Mouse (Mus musculus): ENCODE results near the gene Fgf10. TPM values are rescaled to one million over a fixed set of nuclear protein-coding genes. Genes with fewer than 3 reads are reported as not detected.
A peak's percentile ranks its signal among the peaks of the same experiment; 100 is the strongest.

Fgf10 gene
- polyA plus RNA-seq, 1 experiment, result 0.11 TPM

GRCm38 (mm10) chr13:118716726-118717125, 47.1 kb downstream of the Fgf10 start:
- no peaks in the 10 kb centered on the region for H3K79me2 ChIP-seq (ENCODE audit: control insufficient read depth, insufficient read depth)
- no peaks in the 10 kb centered on the region for H3K27me3 ChIP-seq (ENCODE audit: control insufficient read depth, insufficient read depth, insufficient read length)
- no peaks in the 10 kb centered on the region for H3K36me3 ChIP-seq (ENCODE audit: control insufficient read depth, insufficient read depth)
- H3ac ChIP-seq (ENCODE audit: control insufficient read depth, insufficient read length), result no peak overlapping the region
- H3K4me2 ChIP-seq (ENCODE audit: low read depth), result no peak overlapping the region
- TF ChIP-seq REST (IDR thresholded peaks at IDR 0.05; ENCODE audit: insufficient read depth, insufficient read length) (no peak), SRF (IDR thresholded peaks at IDR 0.05; ENCODE audit: control insufficient read depth, insufficient read length, low read depth) (no peak), MYOG (IDR thresholded peaks at IDR 0.05; ENCODE audit: control insufficient read depth in 1 of 3, insufficient read depth in 1 of 3, insufficient read length in 2 of 3, low read depth in 2 of 3) (no peak), CEBPB (IDR thresholded peaks at IDR 0.05; ENCODE audit: insufficient read depth, poor library complexity, severe bottlenecking) (no peak), MYOD1 (IDR thresholded peaks at IDR 0.05; ENCODE audit: control insufficient read depth in 1 of 3, insufficient read length in 2 of 3, low read depth in 2 of 3) (no peak), E2F4 (IDR thresholded peaks at IDR 0.05; ENCODE audit: insufficient read depth) (no peak), POLR2A (IDR thresholded peaks at IDR 0.05; ENCODE audit: insufficient read length, low read depth) (no peak), USF1 (IDR thresholded peaks at IDR 0.05; ENCODE audit: low read depth) (no peak), POLR2AphosphoS2 (IDR thresholded peaks at IDR 0.05; ENCODE audit: insufficient read length, low read depth) (no peak), TCF12 (IDR thresholded peaks at IDR 0.05; ENCODE audit: insufficient read depth, poor library complexity, severe bottlenecking) (no peak), MAX (IDR thresholded peaks at IDR 0.05; ENCODE audit: low read depth) (no peak), TCF3 (IDR thresholded peaks at IDR 0.05; ENCODE audit: insufficient read length, low read depth) (no peak)
- H3K4me3 ChIP-seq, result no peak overlapping the region

GRCm38 (mm10) chr13:118718396-118718795, 48.8 kb downstream of the Fgf10 start:
- TF ChIP-seq POLR2AphosphoS2 (IDR thresholded peaks at IDR 0.05; ENCODE audit: insufficient read length, low read depth) (no peak), MYOD1 (IDR thresholded peaks at IDR 0.05; ENCODE audit: control insufficient read depth in 1 of 3, insufficient read length in 2 of 3, low read depth in 2 of 3) (no peak), CEBPB (IDR thresholded peaks at IDR 0.05; ENCODE audit: insufficient read depth, poor library complexity, severe bottlenecking) (no peak), TCF3 (IDR thresholded peaks at IDR 0.05; ENCODE audit: insufficient read length, low read depth) (no peak)
- H3K4me3 ChIP-seq, result no peak overlapping the region
- no peak overlapping the region for H3K4me2 ChIP-seq (ENCODE audit: low read depth)
- H3K27me3 ChIP-seq (ENCODE audit: control insufficient read depth, insufficient read depth, insufficient read length), result no peaks in the 10 kb centered on the region
- no peaks in the 10 kb centered on the region for H3K36me3 ChIP-seq (ENCODE audit: control insufficient read depth, insufficient read depth)
- H3ac ChIP-seq (ENCODE audit: control insufficient read depth, insufficient read length), result no peak overlapping the region
- no peaks in the 10 kb centered on the region for H3K79me2 ChIP-seq (ENCODE audit: control insufficient read depth, insufficient read depth)

- Histone ChIP-seq H3K4me2 (ENCODE audit: low read depth) (no peak overlapping the region), H3K79me2 (ENCODE audit: control insufficient read depth, insufficient read depth) (no peaks in the 10 kb centered on the region), H3K36me3 (ENCODE audit: control insufficient read depth, insufficient read depth) (no peaks in the 10 kb centered on the region), H3K4me3 (no peak overlapping the region), H3ac (ENCODE audit: control insufficient read depth, insufficient read length) (no peak overlapping the region), H3K27me3 (ENCODE audit: control insufficient read depth, insufficient read depth, insufficient read length) (no peaks in the 10 kb centered on the region)
- no peak for TF ChIP-seq MYOG (IDR thresholded peaks at IDR 0.05; ENCODE audit: control insufficient read depth in 1 of 3, insufficient read depth in 1 of 3, insufficient read length in 2 of 3, low read depth in 2 of 3)
- TF ChIP-seq MYOD1 (IDR thresholded peaks at IDR 0.05; ENCODE audit: control insufficient read depth in 1 of 3, insufficient read length in 2 of 3, low read depth in 2 of 3), result no peak
- TF ChIP-seq TCF12 (IDR thresholded peaks at IDR 0.05; ENCODE audit: insufficient read depth, poor library complexity, severe bottlenecking), result no peak
- TF ChIP-seq POLR2AphosphoS2 (IDR thresholded peaks at IDR 0.05; ENCODE audit: insufficient read length, low read depth), result no peak
- TF ChIP-seq SRF (IDR thresholded peaks at IDR 0.05; ENCODE audit: control insufficient read depth, insufficient read length, low read depth), result no peak
- no peak for TF ChIP-seq MAX (IDR thresholded peaks at IDR 0.05; ENCODE audit: low read depth)
- no peak for TF ChIP-seq CEBPB (IDR thresholded peaks at IDR 0.05; ENCODE audit: insufficient read depth, poor library complexity, severe bottlenecking)
- TF ChIP-seq POLR2A (IDR thresholded peaks at IDR 0.05; ENCODE audit: insufficient read length, low read depth), result no peak
- no peak for TF ChIP-seq REST (IDR thresholded peaks at IDR 0.05; ENCODE audit: insufficient read depth, insufficient read length)
- TF ChIP-seq E2F4 (IDR thresholded peaks at IDR 0.05; ENCODE audit: insufficient read depth), result no peak
- TF ChIP-seq USF1 (IDR thresholded peaks at IDR 0.05; ENCODE audit: low read depth), result no peak
- no peak for TF ChIP-seq TCF3 (IDR thresholded peaks at IDR 0.05; ENCODE audit: insufficient read length, low read depth)
These were observed 52.1 kb downstream of the Fgf10 start for GRCm38 (mm10) chr13:118721668-118722067.

- no peaks in the 10 kb centered on the region for H3K79me2 ChIP-seq (ENCODE audit: control insufficient read depth, insufficient read depth)
- H3K4me2 ChIP-seq (ENCODE audit: low read depth), result peak overlapping the region; percentile 5
- no peaks in the 10 kb centered on the region for H3K27me3 ChIP-seq (ENCODE audit: control insufficient read depth, insufficient read depth, insufficient read length)
- no peak overlapping the region for H3ac ChIP-seq (ENCODE audit: control insufficient read depth, insufficient read length)
- no peak for TF ChIP-seq MYOD1 (IDR thresholded peaks at IDR 0.05; ENCODE audit: control insufficient read depth in 1 of 3, insufficient read length in 2 of 3, low read depth in 2 of 3)
- TF ChIP-seq TCF12 (IDR thresholded peaks at IDR 0.05; ENCODE audit: insufficient read depth, poor library complexity, severe bottlenecking), result no peak
- TF ChIP-seq TCF3 (IDR thresholded peaks at IDR 0.05; ENCODE audit: insufficient read length, low read depth), result no peak
- no peak for TF ChIP-seq POLR2A (IDR thresholded peaks at IDR 0.05; ENCODE audit: insufficient read length, low read depth)
- no peaks in the 10 kb centered on the region for H3K36me3 ChIP-seq (ENCODE audit: control insufficient read depth, insufficient read depth)
- no peak overlapping the region for H3K4me3 ChIP-seq
These were observed 62.4 kb downstream of the Fgf10 start for GRCm38 (mm10) chr13:118731850-118732552.

GRCm38 (mm10) chr13:118739854-118740411, 70.3 kb downstream of the Fgf10 start:
- Histone ChIP-seq H3K4me2 (ENCODE audit: low read depth) (no peak overlapping the region), H3ac (ENCODE audit: control insufficient read depth, insufficient read length) (no peak overlapping the region), H3K36me3 (ENCODE audit: control insufficient read depth, insufficient read depth) (no peaks in the 10 kb centered on the region), H3K27me3 (ENCODE audit: control insufficient read depth, insufficient read depth, insufficient read length) (no peaks in the 10 kb centered on the region), H3K4me3 (no peak overlapping the region), H3K79me2 (ENCODE audit: control insufficient read depth, insufficient read depth) (no peaks in the 10 kb centered on the region)
- no peak for TF ChIP-seq USF1 (IDR thresholded peaks at IDR 0.05; ENCODE audit: low read depth)
- TF ChIP-seq MYOD1 (IDR thresholded peaks at IDR 0.05; ENCODE audit: control insufficient read depth in 1 of 3, insufficient read length in 2 of 3, low read depth in 2 of 3), result no peak
- no peak for TF ChIP-seq TCF12 (IDR thresholded peaks at IDR 0.05; ENCODE audit: insufficient read depth, poor library complexity, severe bottlenecking)
- no peak for TF ChIP-seq MAX (IDR thresholded peaks at IDR 0.05; ENCODE audit: low read depth)
